ENCODE assay signal across 23 mouse cellular contexts in genomic region chr13:39278101-39278500, GRCm38 (mm10).
A peak's percentile ranks its signal among the peaks of the same experiment; 100 is the strongest.
DNase-seq lines count a peak whose midpoint lies in the region; ATAC-seq and TF ChIP-seq lines count a peak whose summit lies in the region.
"Had no signal": no experiment of that assay in that cellular context is flagged by ENCODE, and none has a peak within 500 bp of the region (broad histone marks: within the 10 kb centered on the region; RNA-seq: fewer than 3 reads in every experiment).

No protein-coding gene starts in this region.

- H3K9me3 ChIP-seq in kidney, embryonic 16.5 days (ENCODE audit: low read length) = no peaks in the 10 kb centered on the region
- H3K9me3 ChIP-seq in forebrain, embryonic 15.5 days = no peaks in the 10 kb centered on the region
- H3K9me3 ChIP-seq: forebrain, embryonic 13.5 days; limb, embryonic 13.5 days; midbrain, embryonic 12.5 days; neural tube, embryonic 13.5 days had no signal

- TF ChIP-seq POLR2A in lung, adult 2 months (IDR thresholded peaks at IDR 0.05; ENCODE audit: borderline replicate concordance, extremely low read depth, low read depth, low read length) = no peak

- no peak overlapping the region for H3K4me3 ChIP-seq in kidney, embryonic 16.5 days (ENCODE audit: low read length)
- no peak overlapping the region for H3K4me3 ChIP-seq in lung, adult 2 months (replicated peaks; ENCODE audit: extremely low read depth, low read depth, low read length)
- no peak overlapping the region for H3K4me3 ChIP-seq in forebrain, embryonic 15.5 days
- H3K4me3 ChIP-seq: forebrain, embryonic 13.5 days; limb, embryonic 13.5 days; megakaryocyte, embryonic 14.5 days; midbrain, embryonic 12.5 days; neural tube, embryonic 13.5 days had no signal

- DNase-seq in heart, postnatal 10 days = peak; percentile 10
- no peak for DNase-seq in heart, postnatal 36 days
- DNase-seq in kidney, postnatal 10 days = peak; percentile 61
- peak; percentile 16 for DNase-seq in lung, postnatal 10 days
- no peak for DNase-seq in lung, adult 2 months
- DNase-seq: adrenal gland, postnatal 14 days; cerebellum, adult 11 months; cerebellum, adult 9-10 months; cerebellum, postnatal 36 days; gastrocnemius, postnatal 14 days; right cerebral cortex, postnatal 4 days; thymus, adult 18-20 months; thymus, postnatal 25 days had no signal

- ATAC-seq in kidney, embryonic 16.5 days (ENCODE audit: low FRiP score, low TSS enrichment) = no peak
- ATAC-seq in forebrain, embryonic 15.5 days (replicated peaks) = no peak
- ATAC-seq: forebrain, embryonic 13.5 days; hindbrain, embryonic 16.5 days had no signal

- no peak overlapping the region for H3K27ac ChIP-seq in kidney, embryonic 16.5 days (ENCODE audit: low read length)
- no peak overlapping the region for H3K27ac ChIP-seq in forebrain, embryonic 15.5 days (replicated peaks)
- H3K27ac ChIP-seq: forebrain, embryonic 13.5 days; limb, embryonic 13.5 days; midbrain, embryonic 12.5 days; neural tube, embryonic 13.5 days; stomach, postnatal 0 days had no signal

- H3K9ac ChIP-seq in kidney, embryonic 16.5 days (replicated peaks; ENCODE audit: low read length) = no peak overlapping the region
- no peak overlapping the region for H3K9ac ChIP-seq in forebrain, embryonic 15.5 days (replicated peaks)
- H3K9ac ChIP-seq: forebrain, embryonic 13.5 days; limb, embryonic 13.5 days; midbrain, embryonic 12.5 days; neural tube, embryonic 13.5 days had no signal

- no peaks in the 10 kb centered on the region for H3K4me1 ChIP-seq in kidney, embryonic 16.5 days (ENCODE audit: insufficient read depth, low read length)
- no peaks in the 10 kb centered on the region for H3K4me1 ChIP-seq in lung, adult 2 months (ENCODE audit: control insufficient read depth, insufficient read depth, low read length)
- H3K4me1 ChIP-seq in forebrain, embryonic 15.5 days = no peaks in the 10 kb centered on the region
- H3K4me1 ChIP-seq: forebrain, embryonic 13.5 days; limb, embryonic 13.5 days; megakaryocyte, embryonic 14.5 days; midbrain, embryonic 12.5 days; neural tube, embryonic 13.5 days had no signal

- intact Hi-C loops in heart, postnatal 10 days (cut with DNase I) = no loop called here
- intact Hi-C loops in heart, postnatal 36 days (cut with DNase I) = no loop called here

- no peak overlapping the region for H3K4me2 ChIP-seq in kidney, embryonic 16.5 days (replicated peaks; ENCODE audit: low read depth, low read length)
- no peak overlapping the region for H3K4me2 ChIP-seq in forebrain, embryonic 15.5 days (replicated peaks)
- H3K4me2 ChIP-seq: forebrain, embryonic 13.5 days; limb, embryonic 13.5 days; liver, embryonic 11.5 days; midbrain, embryonic 12.5 days; neural tube, embryonic 13.5 days had no signal

- no peaks in the 10 kb centered on the region for H3K36me3 ChIP-seq in kidney, embryonic 16.5 days (ENCODE audit: insufficient read depth, low read length)
- no peaks in the 10 kb centered on the region for H3K36me3 ChIP-seq in forebrain, embryonic 15.5 days
- H3K36me3 ChIP-seq: limb, embryonic 13.5 days; midbrain, embryonic 12.5 days; neural tube, embryonic 13.5 days had no signal

- H3K27me3 ChIP-seq in kidney, embryonic 16.5 days (ENCODE audit: insufficient read depth, low read length) = no peaks in the 10 kb centered on the region
- H3K27me3 ChIP-seq in forebrain, embryonic 15.5 days = no peaks in the 10 kb centered on the region
- H3K27me3 ChIP-seq: forebrain, embryonic 13.5 days; limb, embryonic 13.5 days; megakaryocyte, embryonic 14.5 days; midbrain, embryonic 12.5 days; neural tube, embryonic 13.5 days had no signal

- WGBS in kidney, embryonic 16.5 days = 76% methylated on average over 1 of the region's 1 CpGs
- 76% methylated on average over 1 of the region's 1 CpGs for WGBS in lung, adult 2 months
- 92% methylated on average over 1 of the region's 1 CpGs for WGBS in forebrain, embryonic 15.5 days

- TF ChIP-seq CTCF in lung, adult 2 months (IDR thresholded peaks at IDR 0.05; ENCODE audit: insufficient read depth, low read length) = no peak

Comparison
In these comparisons a context has a peak if more than half of its experiments do, and no peak if none do; other contexts are left out.
1. DNase-seq: peak in heart, postnatal 10 days (2 of 2), kidney, postnatal 10 days (single experiment) and lung, postnatal 10 days (single experiment); none in heart, postnatal 36 days (0 of 2) and lung, adult 2 months (single experiment).